In the genomic region with DNA sequence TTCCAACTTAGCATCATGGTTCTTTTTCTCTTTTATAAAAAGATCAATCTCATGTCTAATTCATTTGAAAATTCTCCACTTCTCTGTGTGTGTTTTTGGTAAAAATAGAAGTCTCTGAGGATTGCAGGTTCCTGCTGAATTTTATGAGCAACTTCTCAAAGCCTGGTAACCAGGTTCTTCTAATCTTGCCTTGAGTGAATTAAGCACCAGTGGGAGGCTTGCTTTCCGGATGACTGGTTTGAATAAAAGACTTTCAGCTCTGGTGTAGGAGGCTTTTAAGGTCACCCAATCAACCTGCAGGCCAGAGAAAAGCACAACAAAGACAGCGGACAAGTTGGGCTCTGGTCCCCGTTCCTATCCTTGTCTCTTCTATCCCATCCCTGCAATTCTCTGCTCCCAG, we compare ENCODE assay signal across 24 mouse cellular contexts.
A peak's percentile ranks its signal among the peaks of the same experiment; 100 is the strongest.
DNase-seq lines count a peak whose midpoint lies in the region; ATAC-seq and TF ChIP-seq lines count a peak whose summit lies in the region.
"Had no signal": no experiment of that assay in that cellular context is flagged by ENCODE, and none has a peak within 500 bp of the region (broad histone marks: within the 10 kb centered on the region; RNA-seq: fewer than 3 reads in every experiment).

No protein-coding gene starts in this region.

- no peaks in the 10 kb centered on the region for H3K36me3 ChIP-seq in kidney, postnatal 0 days (ENCODE audit: insufficient read depth, low read length)
- no peaks in the 10 kb centered on the region for H3K36me3 ChIP-seq in kidney, embryonic 15.5 days
- H3K36me3 ChIP-seq in liver, postnatal 0 days (replicated peaks; ENCODE audit: insufficient read depth, low read length), result no peaks in the 10 kb centered on the region
- H3K36me3 ChIP-seq: forebrain, embryonic 10.5 days; heart, embryonic 10.5 days; heart, embryonic 13.5 days; hindbrain, embryonic 12.5 days; hindbrain, embryonic 15.5 days had no signal

- no peak overlapping the region for H3K27ac ChIP-seq in kidney, postnatal 0 days
- H3K27ac ChIP-seq in kidney, embryonic 15.5 days, result no peak overlapping the region
- no peak overlapping the region for H3K27ac ChIP-seq in liver, postnatal 0 days (ENCODE audit: low read depth)
- H3K27ac ChIP-seq: forebrain, embryonic 10.5 days; forebrain, embryonic 13.5 days; heart, adult 2 months; heart, embryonic 10.5 days; heart, embryonic 13.5 days; hindbrain, embryonic 12.5 days; hindbrain, embryonic 15.5 days had no signal

- no peak for TF ChIP-seq CTCF in kidney, postnatal 0 days (IDR thresholded peaks at IDR 0.05; ENCODE audit: low read depth)
- no peak for TF ChIP-seq CTCF in liver, postnatal 0 days (IDR thresholded peaks at IDR 0.05; ENCODE audit: low read depth)

- no peak overlapping the region for H3K4me2 ChIP-seq in kidney, postnatal 0 days (ENCODE audit: low read length)
- H3K4me2 ChIP-seq in kidney, embryonic 15.5 days, result no peak overlapping the region
- H3K4me2 ChIP-seq in liver, postnatal 0 days (ENCODE audit: low read depth, low read length), result no peak overlapping the region
- H3K4me2 ChIP-seq: forebrain, embryonic 13.5 days; heart, embryonic 13.5 days; hindbrain, embryonic 12.5 days; hindbrain, embryonic 15.5 days had no signal

- no peaks in the 10 kb centered on the region for H3K27me3 ChIP-seq in kidney, postnatal 0 days (ENCODE audit: insufficient read depth, low read length)
- no peaks in the 10 kb centered on the region for H3K27me3 ChIP-seq in kidney, embryonic 15.5 days
- no peaks in the 10 kb centered on the region for H3K27me3 ChIP-seq in liver, postnatal 0 days (ENCODE audit: insufficient read depth, low read length)
- H3K27me3 ChIP-seq: forebrain, embryonic 13.5 days; heart, embryonic 13.5 days; hindbrain, embryonic 12.5 days; hindbrain, embryonic 15.5 days had no signal

- no peak for DNase-seq in frontal cortex, postnatal 36 days (ENCODE audit: low spot score in 2 of 2)
- peak; percentile 32 for DNase-seq in kidney, postnatal 0 days (ENCODE audit: low spot score)
- DNase-seq in testis, postnatal 10 days (ENCODE audit: low spot score), result peak; percentile 16
- no peak for DNase-seq in testis, postnatal 14 days (ENCODE audit: low spot score)
- DNase-seq in liver, postnatal 0 days, result no peak
- DNase-seq: adrenal gland, adult 8-10 months; adrenal gland, postnatal 25 days; cerebellum, adult 18-20 months; cerebellum, adult 9-10 months; cerebellum, postnatal 14 days; gastrocnemius, postnatal 36 days; heart, postnatal 14 days; heart, postnatal 4 days had no signal

- no peak for TF ChIP-seq EP300 in liver, postnatal 0 days (IDR thresholded peaks at IDR 0.05; ENCODE audit: low read depth)

- 27% methylated on average over 3 of the region's 3 CpGs for WGBS in kidney, postnatal 0 days
- WGBS in kidney, embryonic 15.5 days, result 38% methylated on average over 3 of the region's 3 CpGs
- 72% methylated on average over 3 of the region's 3 CpGs for WGBS in liver, postnatal 0 days (ENCODE audit: insufficient replicate concordance)

- H3K9me3 ChIP-seq in kidney, postnatal 0 days (replicated peaks; ENCODE audit: low read length), result no peaks in the 10 kb centered on the region
- H3K9me3 ChIP-seq in kidney, embryonic 15.5 days (replicated peaks), result no peaks in the 10 kb centered on the region
- no peaks in the 10 kb centered on the region for H3K9me3 ChIP-seq in liver, postnatal 0 days (ENCODE audit: low read length)
- H3K9me3 ChIP-seq: forebrain, embryonic 10.5 days; forebrain, embryonic 13.5 days; heart, embryonic 10.5 days; heart, embryonic 13.5 days; hindbrain, embryonic 12.5 days; hindbrain, embryonic 15.5 days had no signal

- peak; percentile 80 for ATAC-seq in frontal cortex, adult (ENCODE audit: low TSS enrichment)
- ATAC-seq in kidney, postnatal 0 days (replicated peaks; ENCODE audit: low FRiP score, low read depth), result no peak
- no peak; the same call in 1 of the 2 replicates for ATAC-seq in kidney, embryonic 15.5 days (replicated peaks; ENCODE audit: low FRiP score)
- no peak for ATAC-seq in liver, postnatal 0 days
- ATAC-seq: activated CD4-positive, CD25-positive, alpha-beta regulatory T cell, adult 4 months; forebrain, embryonic 13.5 days; forebrain, embryonic 16.5 days had no signal

- no peaks in the 10 kb centered on the region for H3K4me1 ChIP-seq in kidney, postnatal 0 days (replicated peaks; ENCODE audit: insufficient read depth, low read length)
- peaks cover 5% of the 10 kb centered on the region for H3K4me1 ChIP-seq in kidney, embryonic 15.5 days
- no peaks in the 10 kb centered on the region for H3K4me1 ChIP-seq in liver, postnatal 0 days (ENCODE audit: insufficient read depth)
- H3K4me1 ChIP-seq: forebrain, embryonic 13.5 days; heart, embryonic 10.5 days; heart, embryonic 13.5 days; hindbrain, embryonic 12.5 days; hindbrain, embryonic 15.5 days had no signal

- H3K9ac ChIP-seq in kidney, postnatal 0 days (ENCODE audit: low read depth, low read length), result no peak overlapping the region
- H3K9ac ChIP-seq in kidney, embryonic 15.5 days, result no peak overlapping the region
- no peak overlapping the region for H3K9ac ChIP-seq in liver, postnatal 0 days (replicated peaks)
- H3K9ac ChIP-seq: forebrain, embryonic 13.5 days; heart, embryonic 13.5 days; hindbrain, embryonic 12.5 days; hindbrain, embryonic 15.5 days had no signal

- no peak overlapping the region for H3K4me3 ChIP-seq in kidney, postnatal 0 days (replicated peaks; ENCODE audit: low read depth, low read length)
- H3K4me3 ChIP-seq in kidney, embryonic 15.5 days (replicated peaks), result no peak overlapping the region
- H3K4me3 ChIP-seq in liver, postnatal 0 days (ENCODE audit: low read depth, low read length), result no peak overlapping the region
- H3K4me3 ChIP-seq: forebrain, embryonic 10.5 days; forebrain, embryonic 13.5 days; heart, adult 2 months; heart, embryonic 10.5 days; heart, embryonic 13.5 days; hindbrain, embryonic 12.5 days; hindbrain, embryonic 15.5 days had no signal

Comparison
In these comparisons a context has a peak if more than half of its experiments do, and no peak if none do; other contexts are left out.
1. DNase-seq: peak in kidney, postnatal 0 days (single experiment) and testis, postnatal 10 days (single experiment); none in frontal cortex, postnatal 36 days (0 of 2), testis, postnatal 14 days (single experiment) and liver, postnatal 0 days (single experiment).